Mouse (Mus musculus): ENCODE data around the gene 2010111I01Rik.

The 2010111I01Rik gene

GRCm38 (mm10) chr13:63247041-63247440 is 282.3 kb downstream of the 2010111I01Rik start:
- no peak for DNase-seq

DNA sequence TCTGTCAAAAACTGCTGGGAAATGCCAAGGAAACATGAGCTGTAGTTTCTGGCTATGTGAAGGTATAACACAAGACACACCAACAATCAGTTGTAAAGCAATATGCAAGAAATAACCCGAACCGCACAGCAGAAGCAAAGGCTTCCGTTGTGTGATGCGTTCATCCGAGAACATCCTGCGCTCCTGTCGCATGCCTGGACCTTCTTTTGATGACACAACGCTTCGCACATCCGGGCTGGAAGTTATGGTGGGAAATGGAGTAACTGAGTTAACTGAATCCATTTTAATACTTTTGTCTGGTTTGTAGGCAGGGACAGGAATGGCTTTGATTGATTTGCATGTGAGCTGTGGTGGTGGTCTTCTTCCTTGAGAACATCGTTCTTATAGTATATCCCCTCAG is 282.9 kb downstream of the 2010111I01Rik start:
- DNase-seq = no peak

DNA sequence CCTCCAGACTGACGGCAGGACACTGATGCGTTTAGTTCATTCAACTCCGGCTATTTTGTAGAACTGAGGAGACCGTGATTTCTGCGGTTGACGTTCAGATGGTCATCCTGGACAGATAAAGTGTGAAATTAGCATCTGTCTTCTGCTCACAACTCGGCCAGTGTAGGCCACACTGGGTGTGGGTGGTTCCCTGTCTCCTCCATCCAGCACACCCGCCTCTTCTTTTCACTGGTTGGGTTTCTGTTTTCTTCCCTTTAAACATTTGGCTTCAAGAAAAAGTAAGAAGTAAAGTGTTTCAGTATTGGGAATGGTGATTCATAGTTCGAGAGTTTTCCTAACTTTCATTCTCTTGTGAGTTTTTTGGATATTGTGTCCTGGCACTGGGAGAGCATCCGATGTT is 283.6 kb downstream of the 2010111I01Rik start:
- DNase-seq = no peak

- no peak for DNase-seq
Measured at GRCm38 (mm10) chr13:63249171-63249570, 284.5 kb downstream of the 2010111I01Rik start.

GRCm38 (mm10) chr13:63249741-63250431 is 285.2 kb downstream of the 2010111I01Rik start:
- no peak for DNase-seq

- DNase-seq = no peak
Measured at GRCm38 (mm10) chr13:63250441-63250980, 285.8 kb downstream of the 2010111I01Rik start.

DNA sequence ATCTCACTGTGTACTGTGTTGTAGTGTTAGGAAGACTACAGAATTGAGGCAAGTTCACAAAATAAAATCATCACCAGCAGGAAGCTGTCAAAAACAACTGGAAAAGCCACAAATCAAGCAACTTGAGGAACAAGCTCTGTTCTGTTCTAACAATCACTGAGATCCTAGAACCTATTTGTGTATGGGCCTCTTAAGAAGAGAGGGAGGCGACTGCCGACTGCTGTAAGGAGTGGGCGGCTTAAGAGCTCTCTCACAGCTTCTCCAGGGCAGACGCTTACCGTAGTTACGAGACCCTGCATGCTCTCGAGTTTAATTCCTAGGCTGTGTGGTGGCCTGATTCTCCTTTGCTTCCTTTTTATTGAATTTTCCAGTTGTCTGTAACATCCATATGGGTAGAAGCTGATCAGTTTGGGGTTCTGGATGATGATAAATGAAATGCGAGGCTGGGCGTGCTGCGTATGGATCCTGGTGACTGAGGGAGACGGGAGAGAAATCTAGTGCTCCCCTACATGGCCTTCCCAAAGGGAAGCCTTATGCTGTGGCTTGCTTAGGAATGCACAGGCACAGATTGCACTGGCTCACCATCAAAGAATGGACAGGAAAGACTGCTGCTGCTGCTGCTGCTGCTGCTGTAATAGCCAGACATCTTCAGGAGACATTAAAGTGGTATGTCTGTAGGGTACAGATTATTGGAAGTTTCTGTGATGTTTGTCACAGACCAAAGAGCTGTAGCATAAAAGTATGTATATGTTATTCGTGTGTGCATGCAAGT is 286.6 kb downstream of the 2010111I01Rik start:
- no peak for DNase-seq

- DNase-seq = no peak
Measured at GRCm38 (mm10) chr13:63252295-63253010, 287.8 kb downstream of the 2010111I01Rik start.

DNA sequence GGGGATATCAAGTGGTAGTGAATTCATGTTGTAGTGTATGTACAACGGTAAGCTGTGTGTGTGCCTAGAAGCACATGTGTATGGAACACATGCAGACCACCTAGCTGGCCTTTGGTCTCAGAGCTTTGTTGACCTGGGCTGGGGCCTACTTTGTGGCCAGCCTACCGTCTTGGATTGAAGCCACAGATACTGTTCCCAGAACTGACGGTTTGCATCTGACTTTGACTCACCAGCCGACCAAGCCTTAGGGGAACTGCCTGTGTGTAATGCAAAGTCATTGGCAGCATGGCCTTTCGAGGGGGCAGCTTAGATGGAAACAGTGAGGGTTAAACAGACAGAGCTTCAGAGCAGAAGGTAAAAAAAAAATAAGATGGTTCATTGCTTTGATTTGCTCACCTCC is 288.5 kb downstream of the 2010111I01Rik start:
- no peak for DNase-seq

DNA sequence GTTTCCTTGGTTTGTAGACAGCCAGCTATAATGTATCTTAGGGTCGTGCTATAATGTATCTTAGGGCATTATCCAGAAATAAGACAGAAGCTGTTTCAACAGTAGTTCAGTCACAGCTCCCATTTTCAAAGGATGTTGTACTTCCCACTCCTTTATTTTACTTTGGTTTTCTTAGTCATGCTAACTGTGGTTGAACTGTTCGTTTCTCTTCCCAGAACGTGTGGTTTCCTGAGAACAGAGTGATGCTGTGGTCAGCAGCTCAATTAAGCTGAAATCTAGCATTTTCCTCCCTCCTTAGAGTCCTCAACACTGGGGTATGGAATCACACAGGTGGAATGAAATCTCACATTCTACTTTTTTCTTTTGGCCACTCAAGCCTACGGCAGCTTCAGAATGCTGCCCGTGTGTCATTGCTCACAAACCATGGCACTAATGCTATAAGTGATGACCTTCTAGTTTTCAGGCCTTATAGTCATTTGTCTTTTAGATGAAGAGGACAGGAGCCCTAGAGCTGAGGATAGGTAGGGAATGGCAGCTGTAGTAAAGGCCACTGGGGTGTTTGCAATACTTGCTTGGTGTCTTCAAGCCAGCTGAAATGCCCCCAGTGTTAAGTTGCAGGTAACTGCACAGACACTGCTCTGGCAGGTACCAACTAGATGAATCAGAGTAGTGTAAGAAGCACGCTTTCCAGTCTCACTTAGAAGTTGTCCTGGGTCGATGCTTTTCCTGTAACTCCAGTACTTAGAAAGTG is 289.4 kb downstream of the 2010111I01Rik start:
- no peak for DNase-seq

GRCm38 (mm10) chr13:63255519-63256011 is 290.9 kb downstream of the 2010111I01Rik start:
- DNase-seq = peak; percentile 61 to 70

DNA sequence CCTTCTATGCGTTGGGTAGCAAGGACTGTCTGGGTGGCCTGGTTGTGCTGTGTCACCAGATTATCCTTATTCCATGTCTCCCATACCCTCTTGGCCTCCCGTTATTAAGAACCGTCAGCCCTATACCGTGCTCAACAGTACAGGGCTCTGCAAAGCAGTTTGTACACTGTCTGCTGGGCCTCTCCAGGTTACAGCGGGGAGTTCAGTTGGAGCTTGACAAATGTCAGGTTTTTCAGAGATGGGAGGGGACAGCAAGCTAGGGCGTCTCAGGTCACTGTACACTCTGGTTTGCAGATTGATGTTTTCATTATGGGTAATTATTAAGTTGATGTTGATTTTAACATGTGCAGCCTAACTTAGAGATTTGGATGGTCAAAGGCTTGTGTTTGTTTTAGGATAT is 291.5 kb downstream of the 2010111I01Rik start:
- no peak for DNase-seq

DNA sequence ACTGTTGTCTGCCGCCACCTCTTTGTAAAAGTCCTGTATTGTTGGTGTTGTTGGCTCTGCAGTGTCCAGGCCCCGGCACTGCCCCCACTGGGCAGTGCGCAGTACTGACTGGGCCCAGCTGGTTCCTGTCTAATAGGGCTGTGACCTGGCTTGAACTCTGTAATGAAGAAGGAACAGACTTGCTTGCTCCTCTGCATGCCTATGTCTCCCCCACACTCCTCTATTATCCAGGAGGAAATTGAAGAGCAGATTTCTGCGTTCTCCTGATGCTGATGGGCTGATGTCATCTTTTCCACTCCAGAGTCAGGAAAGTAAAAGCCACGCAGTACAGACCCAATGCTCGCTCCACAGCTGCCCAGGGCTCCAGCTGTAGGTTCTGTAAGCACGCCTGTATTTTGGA is 292.1 kb downstream of the 2010111I01Rik start:
- peak; percentile 74 to 84 for DNase-seq

DNA sequence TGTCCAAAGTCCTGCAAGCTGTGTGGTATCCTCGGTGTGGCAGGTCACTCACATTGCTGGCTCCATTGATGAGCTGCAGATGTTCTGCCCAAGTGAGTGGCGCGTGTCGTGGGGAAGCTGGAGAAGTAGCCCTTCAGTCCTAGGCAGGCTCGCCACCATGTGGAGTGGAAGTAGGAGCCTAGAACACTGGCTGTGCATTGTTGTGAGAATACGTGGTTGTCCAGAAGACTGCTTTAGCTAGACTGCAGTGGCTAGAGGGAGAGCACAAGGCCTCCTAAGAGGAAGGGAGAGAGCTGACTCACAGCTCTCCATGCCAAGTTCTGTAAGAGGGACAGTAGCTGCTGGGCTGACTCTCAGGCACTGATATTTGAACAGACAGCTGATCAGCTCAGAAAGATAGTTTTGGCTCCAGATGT is 293.5 kb downstream of the 2010111I01Rik start:
- peak in 1 of 2 experiments; percentile 58 for DNase-seq

GRCm38 (mm10) chr13:63258671-63259070 is 294.0 kb downstream of the 2010111I01Rik start:
- DNase-seq = no peak

DNA sequence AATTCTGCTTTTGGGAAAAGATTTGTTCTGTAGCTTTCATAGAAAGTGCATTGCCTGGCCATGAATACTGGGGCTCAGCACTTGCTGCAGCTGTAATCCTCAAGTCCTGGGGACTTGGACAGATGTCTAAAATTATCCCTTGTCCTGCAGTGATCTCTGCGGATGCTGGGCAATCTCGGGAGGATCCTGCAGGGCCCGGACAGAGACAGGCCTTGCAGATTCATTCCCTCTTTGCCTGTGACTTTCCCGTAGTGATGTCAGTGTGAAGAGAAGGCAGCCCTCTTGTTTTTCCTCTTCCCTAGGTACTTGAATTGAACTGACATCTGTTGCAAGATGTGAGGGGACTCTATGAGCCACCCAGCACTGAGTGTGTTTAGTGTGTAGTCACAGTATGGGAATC is 295.4 kb downstream of the 2010111I01Rik start:
- no peak for DNase-seq

- DNase-seq = no peak
Measured at GRCm38 (mm10) chr13:63260753-63261631, 296.3 kb downstream of the 2010111I01Rik start.

- no peak for DNase-seq
Measured at GRCm38 (mm10) chr13:63261676-63262075, 297.0 kb downstream of the 2010111I01Rik start.

- no peak for DNase-seq
Measured at GRCm38 (mm10) chr13:63262168-63262957, 297.7 kb downstream of the 2010111I01Rik start.

DNA sequence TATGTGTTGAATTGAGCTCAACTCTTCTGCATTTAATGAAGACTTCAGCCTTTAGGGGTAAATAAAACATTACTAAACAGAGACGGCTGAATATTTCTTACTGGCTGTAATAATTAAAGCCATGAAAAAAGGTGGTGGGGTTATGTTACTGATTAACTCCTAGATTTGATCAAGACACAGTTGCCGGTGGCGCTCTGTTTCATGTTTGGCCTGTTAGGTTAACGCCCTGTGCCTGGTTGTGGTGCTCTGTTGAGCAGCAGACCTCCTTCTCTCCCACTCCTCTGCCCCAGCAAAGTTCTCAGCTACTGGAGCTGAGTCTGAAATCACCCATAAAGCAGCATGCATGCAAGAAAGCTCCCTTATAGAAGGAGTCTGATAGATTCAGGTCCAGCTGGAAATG is 303.7 kb downstream of the 2010111I01Rik start:
- DNase-seq = no peak
